Mouse (Mus musculus) heart, postnatal 0 days (tissue): ENCODE measurements around the gene Itgb2l.

Source experiments
- CTCF ChIP-seq: IDR thresholded peaks from 2 replicates; pipeline ENCODE4 v1.5.1; 2016; ENCODE audit warnings: antibody characterized with exemption, control low read depth, low read depth
- EP300 ChIP-seq: IDR thresholded peaks from 2 replicates; pipeline ENCODE4 v1.6.1; 2016; ENCODE audit warnings: antibody characterized with exemption, low read depth

- TF ChIP-seq EP300 (no peak), CTCF (no peak)
Observed at GRCm38 (mm10) chr16:96398806-96399205, 44.6 kb downstream of the Itgb2l start.
